Mouse (Mus musculus): ENCODE results near the gene Gm28051. TPM values are rescaled to one million over a fixed set of nuclear protein-coding genes. Genes with fewer than 3 reads are reported as not detected.

The Gm28051 gene
- total and polyA plus RNA-seq, 3 experiments, result not detected

DNA sequence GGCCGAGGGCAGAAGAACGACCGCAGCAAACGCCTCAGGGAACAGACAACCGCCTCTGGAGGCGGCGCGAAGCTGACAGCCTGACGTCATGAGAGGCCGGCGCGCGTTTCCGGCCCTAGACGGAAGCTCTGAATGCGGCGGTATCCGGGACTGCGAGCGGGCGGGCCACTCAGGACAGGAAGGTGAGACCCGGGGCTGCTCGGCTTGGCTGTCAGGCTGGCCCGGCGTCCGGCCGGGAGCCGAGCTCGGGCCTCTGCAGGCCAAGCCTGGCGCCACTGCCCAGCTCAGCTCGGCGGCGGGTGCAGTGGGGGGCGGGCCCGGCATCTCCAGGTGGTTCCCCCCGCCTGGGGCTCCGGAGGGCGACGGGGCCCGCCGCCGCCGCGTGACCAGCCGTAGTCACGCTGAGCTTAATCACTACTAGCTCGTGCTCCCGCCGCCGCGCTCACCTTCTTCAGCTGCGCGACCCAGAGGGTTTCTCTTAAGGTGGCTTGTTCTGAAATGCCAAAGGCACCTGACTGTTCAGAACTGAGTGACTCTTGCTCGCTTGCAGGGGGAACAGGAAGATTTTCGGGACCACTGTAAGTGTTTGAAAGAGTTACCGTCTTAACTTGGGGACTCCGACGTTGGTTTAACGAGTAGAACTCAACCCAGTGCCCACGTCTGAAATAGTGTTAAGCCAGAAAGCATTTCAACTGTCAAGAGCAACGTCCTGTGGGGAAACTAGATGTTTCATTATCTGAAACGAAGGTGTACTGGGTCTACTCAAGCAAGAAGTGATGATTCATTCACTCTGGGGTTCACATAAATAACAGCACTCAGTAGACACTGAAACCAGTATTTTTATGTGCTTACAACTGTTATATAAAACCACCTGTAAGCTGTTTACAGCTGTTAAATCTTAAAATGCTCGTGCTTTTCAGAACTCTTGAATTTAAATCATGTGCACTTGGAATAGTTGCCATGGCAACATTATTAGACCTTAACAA, 13.7 kb downstream of the Gm28051 start, which contains the start of the genes Moap1 and Tmem251:
TSS of gene Moap1 (minus strand) at position 73 of the 986 bp plus-strand sequence.
TSS of gene Tmem251 (plus strand) at position 174 of the 986 bp plus-strand sequence.
- Histone ChIP-seq H3K4me1 (ENCODE audit: control insufficient read depth in 1 of 2, insufficient read depth in 2 of 2, low read length in 2 of 2) (peaks cover 8 to 26% of the 10 kb centered on the region in 2 experiments; a peak in 3 of 4 replicates), H3K4me3 (ENCODE audit: control insufficient read depth in 1 of 2, insufficient read depth in 1 of 2, low read depth in 2 of 2, low read length in 2 of 2) (peak within 1 kb of the TSS; percentile 76 to 87), H3K79me2 (ENCODE audit: control insufficient read depth, insufficient read depth, low read length, poor library complexity) (peaks cover 31% of the 10 kb centered on the region), H3K9ac (ENCODE audit: control insufficient read depth, low read depth, low read length, poor library complexity, severe bottlenecking) (peak within 1 kb of the TSS; percentile 82), H3K27me3 (ENCODE audit: control insufficient read depth in 1 of 2, insufficient read depth in 2 of 2, low read length in 2 of 2) (no peaks in the 10 kb centered on the region), H3K27ac (ENCODE audit: control insufficient read depth, low read depth, low read length) (peak within 1 kb of the TSS; percentile 87), H3K9me3 (replicated peaks; ENCODE audit: insufficient read depth, low read length) (no peaks in the 10 kb centered on the region), H3K36me3 (ENCODE audit: control insufficient read depth in 1 of 2, insufficient read depth in 2 of 2, low read length in 2 of 2) (peaks cover 0 to 47% of the 10 kb centered on the region in 2 experiments; a peak in 3 of 4 replicates)
- peak; percentile 94 for DNase-seq (ENCODE audit: low read depth, low spot score)
- TF ChIP-seq SMC3 (IDR thresholded peaks at IDR 0.05; ENCODE audit: low read depth, low read length) (no peak), ZKSCAN1 (IDR thresholded peaks at IDR 0.05; ENCODE audit: low read depth, low read length) (no peak), RAD21 (IDR thresholded peaks at IDR 0.05; ENCODE audit: low read depth, low read length) (no peak), CTCF (IDR thresholded peaks at IDR 0.05 in 2 of 3, conservative IDR thresholded peaks at IDR 0.05 in 1 of 3; ENCODE audit: control insufficient read depth in 1 of 3, insufficient read depth in 1 of 3, low read depth in 2 of 3, low read length in 3 of 3, poor library complexity in 1 of 3, severe bottlenecking in 1 of 3) (no peak), MYC (IDR thresholded peaks at IDR 0.05; ENCODE audit: low read depth, low read length) (0 out of 2 replicates have a peak, but pooled peaks have one; percentile 8), MAZ (IDR thresholded peaks at IDR 0.05; ENCODE audit: low read depth, low read length) (no peak), GABPA (IDR thresholded peaks at IDR 0.05; ENCODE audit: low read depth, low read length) (no peak), E2F4 (IDR thresholded peaks at IDR 0.05; ENCODE audit: borderline replicate concordance, low read depth, low read length) (no peak), NRF1 (IDR thresholded peaks at IDR 0.05; ENCODE audit: insufficient read depth, low read depth, low read length, poor library complexity, severe bottlenecking) (no peak), POLR2AphosphoS5 (IDR thresholded peaks at IDR 0.05; ENCODE audit: borderline replicate concordance, low read depth, low read length) (no peak), MAFK (IDR thresholded peaks at IDR 0.05; ENCODE audit: borderline replicate concordance, low read depth, low read length) (no peak), ZC3H11A (IDR thresholded peaks at IDR 0.05; ENCODE audit: low read depth, low read length) (no peak), KAT2A (conservative IDR thresholded peaks at IDR 0.05; ENCODE audit: low read depth, low read length) (no peak), CHD2 (IDR thresholded peaks at IDR 0.05; ENCODE audit: low read length) (no peak), JUND (IDR thresholded peaks at IDR 0.05; ENCODE audit: low read depth, low read length) (no peak), ZMIZ1 (IDR thresholded peaks at IDR 0.05; ENCODE audit: low read depth, low read length) (peak; percentile 76), EP300 (IDR thresholded peaks at IDR 0.05; ENCODE audit: low read depth in 1 of 2, low read length in 2 of 2) (no peak; a peak in 1 of 4 replicates), MXI1 (IDR thresholded peaks at IDR 0.05; ENCODE audit: low read depth, low read length) (peak; percentile 84), NELFE (IDR thresholded peaks at IDR 0.05; ENCODE audit: low read depth, low read length) (peak; percentile 88), MEF2A (IDR thresholded peaks at IDR 0.05; ENCODE audit: extremely low read depth, insufficient replicate concordance, low read depth, low read length, poor library complexity, severe bottlenecking) (no peak), MYB (IDR thresholded peaks at IDR 0.05; ENCODE audit: low read depth, low read length) (no peak), HCFC1 (IDR thresholded peaks at IDR 0.05; ENCODE audit: low read depth, low read length) (peak; percentile 81), ETS1 (IDR thresholded peaks at IDR 0.05; ENCODE audit: low read depth, low read length) (peak; percentile 55), GATA1 (IDR thresholded peaks at IDR 0.05; ENCODE audit: low read depth, low read length) (no peak), RCOR1 (IDR thresholded peaks at IDR 0.05; ENCODE audit: low read depth, low read length) (no peak), ELF1 (IDR thresholded peaks at IDR 0.05; ENCODE audit: low read depth, low read length) (peak; percentile 70), SIN3A (IDR thresholded peaks at IDR 0.05; ENCODE audit: low read length) (peak; percentile 67), CHD1 (IDR thresholded peaks at IDR 0.05; ENCODE audit: low read depth, low read length) (0 out of 2 replicates have a peak, but pooled peaks have one; percentile 4), TAL1 (IDR thresholded peaks at IDR 0.05; ENCODE audit: low read length) (no peak), UBTF (IDR thresholded peaks at IDR 0.05; ENCODE audit: borderline replicate concordance, insufficient read depth, low read depth, low read length) (no peak), POLR2A (IDR thresholded peaks at IDR 0.05; ENCODE audit: control insufficient read depth in 1 of 2, insufficient read depth in 1 of 2, low read depth in 1 of 2, low read length in 2 of 2, poor library complexity in 1 of 2) (peak; percentile 82 to 83; a peak in 3 of 4 replicates), USF1 (IDR thresholded peaks at IDR 0.05; ENCODE audit: low read depth, low read length) (peak; percentile 46; the same call in 1 of the 2 replicates), TCF12 (IDR thresholded peaks at IDR 0.05; ENCODE audit: low read depth, low read length) (no peak), USF2 (IDR thresholded peaks at IDR 0.05; ENCODE audit: borderline replicate concordance in 1 of 2, insufficient read depth in 1 of 2, low read depth in 1 of 2, low read length in 2 of 2) (no peak)
